Mouse (Mus musculus) hindbrain, postnatal 0 days (tissue): ENCODE measurements around the gene B4galnt1. TPM values are rescaled to one million over a fixed set of nuclear protein-coding genes. Genes with fewer than 3 reads are reported as not detected.
A peak's percentile ranks its signal among the peaks of the same experiment; 100 is the strongest.

Experiments
- ATAC-seq: fragments of 200-750 bp; cut with Nextera tagmentation; 2 replicates; pipeline ENCODE4 v1.8.0; 2017; ENCODE audit warnings: mild to moderate bottlenecking, moderate TSS enrichment, moderate library complexity
- DNase-seq: peaks from one replicate; pipeline ENCODE4 v3.0.0-alpha.2; 2015; ENCODE audit warnings: low spot score
- H3K27ac ChIP-seq: fragments of 300-500 bp; sonication (generic); 2 replicates; pipeline ENCODE4 v1.5.1; 2014; ENCODE audit warnings: mild to moderate bottlenecking
- H3K27me3 ChIP-seq: fragments of 300-500 bp; sonication (generic); 2 replicates; pipeline ENCODE4 v1.6.1; 2014; ENCODE audit warnings: low read length, mixed read lengths; ENCODE audit not compliant: insufficient read depth
- H3K36me3 ChIP-seq: fragments of 300-500 bp; sonication (generic); 2 replicates; pipeline ENCODE4 v1.6.1; 2014; ENCODE audit warnings: low read length, mixed read lengths; ENCODE audit not compliant: insufficient read depth
- H3K4me1 ChIP-seq: fragments of 300-500 bp; sonication (generic); 2 replicates; pipeline ENCODE4 v1.6.1; 2014; ENCODE audit warnings: antibody characterized with exemption, low read length, mixed read lengths; ENCODE audit not compliant: insufficient read depth
- H3K4me2 ChIP-seq: fragments of 300-500 bp; sonication (generic); 2 replicates; pipeline ENCODE4 v1.6.1; 2014; ENCODE audit warnings: low read depth, mild to moderate bottlenecking, low read length, moderate library complexity, mixed read lengths
- H3K4me3 ChIP-seq: fragments of 300-500 bp; sonication (generic); 2 replicates; pipeline ENCODE4 v1.5.1; 2014; ENCODE audit warnings: low read length
- H3K9ac ChIP-seq: fragments of 300-500 bp; sonication (generic); replicated peaks from 2 replicates; pipeline ENCODE4 v1.6.1; 2014; ENCODE audit warnings: mild to moderate bottlenecking, low read length, moderate library complexity, mixed read lengths
- H3K9me3 ChIP-seq: fragments of 300-500 bp; sonication (generic); 2 replicates; pipeline ENCODE4 v1.6.1; 2016; ENCODE audit warnings: low read length, mixed read lengths
- CTCF ChIP-seq: IDR thresholded peaks from 2 replicates; pipeline ENCODE4 v1.5.1; 2016; ENCODE audit warnings: antibody characterized with exemption, control low read depth, low read depth
- WGBS: fragments of 180-500 bp; shearing (Covaris S2); extraction: QIAGEN DNeasy Blood & Tissue Kit; methylation state at CpG from one replicate; pipeline ENCODE4 v1.1.7; 2014; 5-methylcytosine and 5-hydroxymethylcytosine counted together
- polyA plus RNA-seq: library from polyadenylated mRNA; unstranded; fragments of >200 nt; fragmentation: Nextera tagmentation; extraction: Ambion mirVana; gene quantifications from 2 replicates; pipeline ENCODE4 v1.2.1, GENCODE M21; 2015
- total RNA-seq: library from RNA; depleted of rRNA; stranded (reverse); fragments of >200 nt; gene quantifications from 2 replicates; pipeline ENCODE4 v1.2.3, GENCODE M21; 2014

B4galnt1 gene
- total and polyA plus RNA-seq, 2 experiments from 2014 or later, result 65.3 to 112 TPM

GRCm38 (mm10) chr10:127199068-127199467, 34.0 kb downstream of the B4galnt1 start:
- H3K27ac ChIP-seq, result peak overlapping the region; percentile 43; the same call in 1 of the 2 replicates
- no peak for TF ChIP-seq CTCF
- no peak overlapping the region for H3K9ac ChIP-seq
- DNase-seq (peak; percentile 40), ATAC-seq (peak; percentile 52)
- H3K9me3 ChIP-seq, result no peaks in the 10 kb centered on the region
- H3K27me3 ChIP-seq, result no peaks in the 10 kb centered on the region
- peaks cover 9% of the 10 kb centered on the region for H3K4me1 ChIP-seq
- H3K36me3 ChIP-seq, result peaks cover 13% of the 10 kb centered on the region; the same call in 1 of the 2 replicates
- 66% methylated on average over 5 of the region's 5 CpGs for WGBS
- H3K4me3 ChIP-seq, result no peak overlapping the region
- H3K4me2 ChIP-seq, result no peak overlapping the region

DNA sequence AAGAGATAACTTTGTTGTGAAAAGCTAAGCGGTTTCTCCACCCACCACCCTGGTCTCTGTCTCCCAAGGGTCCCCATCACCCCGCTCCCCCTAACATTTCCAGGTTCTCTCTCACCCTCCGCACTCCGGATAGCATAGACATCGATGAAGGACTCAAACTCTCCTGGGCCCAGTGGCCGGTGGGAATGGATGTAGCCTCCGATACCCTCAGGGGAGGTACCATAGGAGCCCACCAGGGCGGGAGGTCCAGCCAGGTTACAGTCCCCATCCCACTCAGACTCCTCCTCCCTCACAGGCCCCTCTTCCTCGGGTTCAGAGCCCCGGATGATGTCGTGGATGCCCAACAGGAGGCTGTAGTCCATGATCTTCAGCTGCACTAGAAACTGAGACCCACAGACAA, 34.4 kb downstream of the B4galnt1 start:
- Histone ChIP-seq H3K4me3 (no peak overlapping the region), H3K4me1 (peaks cover 6% of the 10 kb centered on the region), H3K9me3 (no peaks in the 10 kb centered on the region), H3K27ac (peak overlapping the region; percentile 43; the same call in 1 of the 2 replicates), H3K27me3 (no peaks in the 10 kb centered on the region), H3K36me3 (peaks cover 13% of the 10 kb centered on the region; the same call in 1 of the 2 replicates), H3K4me2 (no peak overlapping the region), H3K9ac (no peak overlapping the region)
- DNase-seq (no peak), ATAC-seq (no peak)
- no peak for TF ChIP-seq CTCF
- 81% methylated on average over 11 of the region's 11 CpGs for WGBS

DNA sequence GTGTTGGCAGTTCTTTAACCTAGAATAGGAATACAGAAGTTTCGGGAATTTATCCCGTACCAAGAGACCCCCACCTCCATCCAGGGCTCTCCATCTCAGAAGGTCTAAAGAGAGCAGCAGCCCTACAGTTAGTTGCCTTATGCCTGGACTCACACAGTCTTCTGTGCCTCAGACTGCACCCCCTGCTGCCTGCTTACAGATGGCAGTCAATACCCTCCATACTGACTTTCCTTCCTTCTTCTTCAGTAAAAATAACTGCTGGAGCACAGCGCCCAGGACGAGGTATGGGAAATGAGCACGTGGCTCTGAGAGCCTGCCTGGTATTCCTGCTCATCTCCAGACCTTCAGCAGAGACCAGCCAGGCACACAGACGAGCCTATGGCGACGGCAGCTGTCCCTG, 35.3 kb downstream of the B4galnt1 start:
- WGBS, result 82% methylated on average over 8 of the region's 8 CpGs
- Histone ChIP-seq H3K4me2 (no peak overlapping the region), H3K27me3 (no peaks in the 10 kb centered on the region), H3K9me3 (no peaks in the 10 kb centered on the region), H3K4me1 (no peaks in the 10 kb centered on the region; the same call in 1 of the 2 replicates), H3K27ac (no peak overlapping the region), H3K9ac (no peak overlapping the region), H3K4me3 (no peak overlapping the region), H3K36me3 (peaks cover 17% of the 10 kb centered on the region)
- TF ChIP-seq CTCF, result peak; percentile 31; the same call in 1 of the 2 replicates
- DNase-seq, result no peak
- no peak for ATAC-seq

GRCm38 (mm10) chr10:127203106-127203505, 38.1 kb downstream of the B4galnt1 start:
- H3K9me3 ChIP-seq, result no peaks in the 10 kb centered on the region

DNA sequence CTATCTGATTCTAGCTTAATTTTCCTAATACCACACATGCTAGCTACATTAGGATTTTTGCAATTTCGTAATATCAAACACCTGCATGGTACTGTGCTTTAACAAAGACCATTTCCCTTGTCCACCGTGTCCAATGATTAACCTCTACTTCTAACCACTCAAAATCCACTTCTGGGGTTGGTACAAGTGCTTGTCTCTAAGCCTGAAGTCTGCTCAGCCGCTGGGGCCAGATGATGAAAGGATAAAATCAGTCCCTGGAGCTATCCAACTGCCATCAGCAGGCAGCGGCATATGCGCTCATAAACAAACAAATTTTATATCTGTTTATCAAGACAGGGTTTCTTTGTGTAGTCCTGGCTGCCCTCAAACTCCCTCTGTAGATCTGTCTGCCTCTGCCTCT, 39.6 kb downstream of the B4galnt1 start:
- DNase-seq, result no peak
- H3K36me3 ChIP-seq, result peaks cover 32% of the 10 kb centered on the region
- no peak overlapping the region for H3K27ac ChIP-seq
- H3K9ac ChIP-seq, result no peak overlapping the region
- no peak overlapping the region for H3K4me3 ChIP-seq
- no peak overlapping the region for H3K4me2 ChIP-seq
- H3K4me1 ChIP-seq, result no peaks in the 10 kb centered on the region
- 88% methylated on average over 5 of the region's 5 CpGs for WGBS
- no peak for TF ChIP-seq CTCF
- ATAC-seq, result no peak
- no peaks in the 10 kb centered on the region for H3K27me3 ChIP-seq
- no peaks in the 10 kb centered on the region for H3K9me3 ChIP-seq

More at GRCm38 (mm10) chr10:127203106-127203505, 38.1 kb downstream of the B4galnt1 start:
- Histone ChIP-seq H3K27ac (no peak overlapping the region), H3K4me1 (no peaks in the 10 kb centered on the region), H3K4me3 (no peak overlapping the region), H3K9ac (no peak overlapping the region), H3K36me3 (peaks cover 36% of the 10 kb centered on the region), H3K4me2 (no peak overlapping the region), H3K27me3 (no peaks in the 10 kb centered on the region)
- DNase-seq, result no peak
- no peak for TF ChIP-seq CTCF
- ATAC-seq, result no peak
- WGBS, result 97% methylated on average over 3 of the region's 3 CpGs

GRCm38 (mm10) chr10:127205373-127205772, 40.3 kb downstream of the B4galnt1 start:
- Histone ChIP-seq H3K36me3 (peaks cover 32% of the 10 kb centered on the region), H3K4me1 (no peaks in the 10 kb centered on the region), H3K4me2 (no peak overlapping the region), H3K27me3 (no peaks in the 10 kb centered on the region), H3K4me3 (no peak overlapping the region), H3K9ac (no peak overlapping the region), H3K27ac (no peak overlapping the region), H3K9me3 (no peaks in the 10 kb centered on the region)
- 89% methylated on average over 10 of the region's 10 CpGs for WGBS
- no peak for ATAC-seq
- no peak for TF ChIP-seq CTCF
- no peak for DNase-seq

- 80% methylated on average over 4 of the region's 4 CpGs for WGBS
- no peak for TF ChIP-seq CTCF
- no peak overlapping the region for H3K4me2 ChIP-seq
These were observed 43.9 kb downstream of the B4galnt1 start for GRCm38 (mm10) chr10:127208921-127209320.

More at GRCm38 (mm10) chr10:127208921-127209320, 43.9 kb downstream of the B4galnt1 start:
- no peak overlapping the region for H3K9ac ChIP-seq
- H3K27me3 ChIP-seq, result no peaks in the 10 kb centered on the region
- peaks cover 22% of the 10 kb centered on the region for H3K36me3 ChIP-seq
- no peak for DNase-seq
- no peaks in the 10 kb centered on the region; the same call in 1 of the 2 replicates for H3K4me1 ChIP-seq
- no peaks in the 10 kb centered on the region for H3K9me3 ChIP-seq
- ATAC-seq, result no peak
- H3K27ac ChIP-seq, result no peak overlapping the region
- H3K4me3 ChIP-seq, result no peak overlapping the region
